Mouse (Mus musculus) urinary bladder, postnatal 14 days (tissue): ENCODE measurements around the gene Cdk2.

ENCODE experiments used
- DNase-seq: peaks from one replicate; pipeline ENCODE4 v3.0.0; 2021; ENCODE audit warnings: low spot score

Gene Cdk2

GRCm38 (mm10) chr10:128655254-128655653, 49.6 kb downstream of the Cdk2 start:
- no peak for DNase-seq

- DNase-seq, result no peak
Measured at GRCm38 (mm10) chr10:128653866-128654265, 51.0 kb downstream of the Cdk2 start.
